Mouse (Mus musculus) neural tube, embryonic 15.5 days (tissue): ENCODE results near the gene BC048403. TPM values are rescaled to one million over a fixed set of nuclear protein-coding genes. Genes with fewer than 3 reads are reported as not detected.
A peak's percentile ranks its signal among the peaks of the same experiment; 100 is the strongest.

Source experiments
- ATAC-seq: fragments of 200-750 bp; cut with Nextera tagmentation; 2 replicates; pipeline ENCODE4 v1.8.0; 2017; ENCODE audit warnings: mild to moderate bottlenecking, moderate TSS enrichment, moderate library complexity; ENCODE audit not compliant: low FRiP score
- H3K27ac ChIP-seq: fragments of 300-500 bp; sonication (generic); replicated peaks from 2 replicates; pipeline ENCODE4 v1.5.1; 2015; ENCODE audit warnings: mild to moderate bottlenecking, inconsistent platforms
- H3K27me3 ChIP-seq: fragments of 300-500 bp; sonication (generic); replicated peaks from 2 replicates; pipeline ENCODE4 v1.6.1; 2015; ENCODE audit warnings: inconsistent platforms
- H3K36me3 ChIP-seq: fragments of 300-500 bp; sonication (generic); 2 replicates; pipeline ENCODE4 v1.6.1; 2015; ENCODE audit warnings: inconsistent platforms
- H3K4me1 ChIP-seq: fragments of 300-500 bp; sonication (generic); 2 replicates; pipeline ENCODE4 v1.6.1; 2015; ENCODE audit warnings: inconsistent platforms
- H3K4me2 ChIP-seq: fragments of 300-500 bp; sonication (generic); 2 replicates; pipeline ENCODE4 v1.6.1; 2015; ENCODE audit warnings: inconsistent platforms, mild to moderate bottlenecking, moderate library complexity
- H3K4me3 ChIP-seq: fragments of 300-500 bp; sonication (generic); replicated peaks from 2 replicates; pipeline ENCODE4 v1.5.1; 2015; ENCODE audit warnings: mild to moderate bottlenecking, inconsistent platforms
- H3K9ac ChIP-seq: fragments of 300-500 bp; sonication (generic); replicated peaks from 2 replicates; pipeline ENCODE4 v1.6.1; 2015; ENCODE audit warnings: mild to moderate bottlenecking, inconsistent platforms
- H3K9me3 ChIP-seq: fragments of 300-500 bp; sonication (generic); replicated peaks from 2 replicates; pipeline ENCODE4 v1.6.1; 2016; ENCODE audit warnings: inconsistent platforms
- WGBS: fragments of 180-500 bp; shearing (Covaris S2); methylation state at CpG from one replicate; pipeline ENCODE4 v1.1.7; 2015; ENCODE audit warnings: mixed read lengths; 5-methylcytosine and 5-hydroxymethylcytosine counted together
- polyA plus RNA-seq: library from polyadenylated mRNA; unstranded; fragments of >200 nt; fragmentation: Nextera tagmentation; extraction: Ambion mirVana; gene quantifications from 2 replicates; pipeline ENCODE4 v1.2.1, GENCODE M21; 2015

BC048403 gene
- polyA plus RNA-seq, 1 experiment from 2014 or later, result 2.8 TPM

DNA sequence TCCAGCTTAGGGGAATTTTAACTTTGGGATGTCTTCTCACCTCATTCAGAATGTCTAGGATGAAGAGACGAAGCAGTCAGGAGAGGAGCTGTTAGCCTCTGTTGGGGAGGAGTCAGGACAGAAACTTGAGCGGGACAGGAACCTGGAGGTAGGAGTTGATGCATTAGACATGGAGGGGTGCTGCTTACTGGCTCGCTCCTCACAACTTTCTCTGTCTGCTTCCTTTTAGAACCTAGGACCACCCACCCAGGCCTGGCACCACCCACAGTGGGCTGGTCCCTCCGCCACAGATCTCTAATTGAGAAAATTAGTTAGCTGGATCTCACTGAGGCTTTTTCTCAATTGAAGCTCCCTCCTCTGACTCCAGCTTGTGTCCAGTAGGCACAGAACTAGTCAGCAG is 13.2 kb upstream of the BC048403 start:
- H3K27ac ChIP-seq, result no peak overlapping the region
- 76% methylated on average over 4 of the region's 4 CpGs for WGBS
- H3K9ac ChIP-seq, result no peak overlapping the region
- H3K27me3 ChIP-seq, result no peaks in the 10 kb centered on the region
- no peaks in the 10 kb centered on the region for H3K36me3 ChIP-seq
- no peaks in the 10 kb centered on the region for H3K4me1 ChIP-seq
- H3K4me3 ChIP-seq, result no peak overlapping the region
- H3K9me3 ChIP-seq, result no peaks in the 10 kb centered on the region
- ATAC-seq, result no peak
- no peak overlapping the region for H3K4me2 ChIP-seq

DNA sequence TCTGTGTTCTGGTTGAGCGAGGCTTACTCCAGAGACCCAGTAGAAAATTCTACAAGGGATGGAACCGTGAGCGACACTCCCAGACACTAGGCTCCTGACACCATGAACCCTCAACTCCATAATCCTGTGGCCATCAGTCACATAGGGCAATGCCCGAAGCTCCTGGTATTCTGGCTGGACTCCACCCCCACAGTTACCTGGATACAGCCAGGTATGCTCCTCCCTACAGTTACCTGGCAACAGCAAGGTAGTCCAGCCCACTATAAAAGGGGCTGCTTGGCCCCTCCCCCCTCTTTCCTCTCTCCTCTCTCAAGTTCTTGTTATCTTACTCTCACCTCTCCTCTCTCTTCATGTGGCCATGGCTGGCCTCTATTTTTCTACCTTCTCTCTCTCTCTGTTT is 12.6 kb upstream of the BC048403 start:
- ATAC-seq, result no peak
- no peaks in the 10 kb centered on the region for H3K9me3 ChIP-seq
- no peaks in the 10 kb centered on the region for H3K36me3 ChIP-seq
- no peak overlapping the region for H3K4me3 ChIP-seq
- H3K27ac ChIP-seq, result no peak overlapping the region
- H3K9ac ChIP-seq, result no peak overlapping the region
- H3K27me3 ChIP-seq, result no peaks in the 10 kb centered on the region
- 88% methylated on average over 4 of the region's 4 CpGs for WGBS
- H3K4me1 ChIP-seq, result 0 out of 2 replicates have a peak, but pooled peaks cover under 1% of the 10 kb centered on the region
- no peak overlapping the region for H3K4me2 ChIP-seq

DNA sequence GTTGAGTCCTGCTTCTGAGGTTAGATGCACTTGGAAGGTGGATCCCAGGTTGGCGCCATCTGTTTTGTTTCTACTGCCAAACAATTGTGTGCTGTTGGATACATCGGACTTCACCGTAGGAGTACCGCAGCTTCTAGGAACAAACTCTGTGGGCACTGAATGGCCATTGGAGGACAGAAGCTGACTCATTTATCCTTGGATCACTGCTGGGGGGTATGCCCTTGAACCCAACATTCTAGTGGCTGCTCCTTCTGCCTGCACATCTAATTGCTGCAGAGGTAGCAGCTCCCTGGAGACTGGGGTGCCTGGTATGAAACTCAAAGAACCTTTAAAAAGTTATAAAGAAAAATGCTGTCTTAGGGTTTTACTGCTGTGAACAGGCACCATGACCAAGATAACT is 11.5 kb upstream of the BC048403 start:
- ATAC-seq, result no peak
- Histone ChIP-seq H3K27me3 (no peaks in the 10 kb centered on the region), H3K36me3 (no peaks in the 10 kb centered on the region), H3K4me2 (no peak overlapping the region), H3K27ac (no peak overlapping the region), H3K9ac (no peak overlapping the region), H3K9me3 (no peaks in the 10 kb centered on the region), H3K4me1 (peaks cover 5% of the 10 kb centered on the region; the same call in 1 of the 2 replicates), H3K4me3 (no peak overlapping the region)
- 97% methylated on average over 4 of the region's 4 CpGs for WGBS

DNA sequence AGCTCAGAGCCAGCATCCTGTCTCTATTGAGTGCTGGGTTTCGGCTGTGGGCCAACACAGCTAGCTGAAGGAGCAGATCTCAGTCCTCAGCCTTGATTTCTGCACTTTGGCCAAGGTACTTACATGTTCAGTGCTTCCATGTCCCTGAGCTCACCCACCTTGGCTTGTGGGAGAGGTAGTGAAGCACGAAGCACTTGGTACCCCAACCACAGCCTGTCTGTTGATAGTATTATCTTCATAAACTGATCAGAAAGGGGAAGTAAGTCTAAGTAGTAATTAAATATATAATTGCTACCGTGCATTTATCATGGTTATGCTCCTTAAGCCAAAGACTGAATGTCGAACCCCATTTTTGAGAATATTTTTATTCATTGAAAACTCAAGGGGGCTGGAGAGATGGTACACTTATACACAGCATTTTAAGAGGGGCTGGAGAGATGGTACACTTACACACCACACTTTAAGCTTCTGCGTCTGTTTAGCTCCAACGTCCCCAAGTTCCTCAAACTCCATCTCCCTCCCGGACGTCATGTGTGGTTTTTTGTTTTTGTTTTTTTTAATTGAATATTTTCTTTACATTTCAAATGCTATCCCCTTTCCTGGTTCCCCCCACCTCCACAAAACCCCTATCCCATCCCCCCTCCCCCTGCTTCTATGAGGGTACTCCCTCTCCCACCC is 8.6 kb upstream of the BC048403 start:
- Histone ChIP-seq H3K36me3 (no peaks in the 10 kb centered on the region), H3K4me2 (no peak overlapping the region), H3K9ac (no peak overlapping the region), H3K4me3 (no peak overlapping the region), H3K9me3 (no peaks in the 10 kb centered on the region), H3K27me3 (no peaks in the 10 kb centered on the region), H3K27ac (no peak overlapping the region), H3K4me1 (peaks cover 5% of the 10 kb centered on the region; the same call in 1 of the 2 replicates)
- 95% methylated on average over 8 of the region's 8 CpGs for WGBS
- ATAC-seq, result no peak

DNA sequence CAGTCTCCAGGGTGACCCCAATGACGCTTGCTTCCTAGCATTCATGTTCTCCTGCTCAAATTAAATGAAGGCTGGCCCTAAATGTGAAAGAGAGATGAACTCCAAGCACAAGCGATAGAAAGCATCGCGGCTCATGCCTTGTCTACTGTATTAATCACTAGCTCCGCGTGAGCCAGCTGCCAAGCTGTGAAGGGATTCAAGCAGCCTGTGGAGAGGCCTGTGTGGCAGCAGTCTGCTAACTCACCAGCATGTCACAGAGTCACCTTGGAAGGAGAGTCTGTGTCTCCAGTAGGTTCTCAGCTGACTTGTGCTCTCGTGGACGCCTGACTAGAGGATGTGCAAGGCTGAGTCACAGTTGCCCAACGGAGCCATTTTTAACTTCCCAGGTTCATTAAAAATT is 7.2 kb upstream of the BC048403 start:
- 50% methylated on average over 9 of the region's 9 CpGs for WGBS
- Histone ChIP-seq H3K27ac (no peak overlapping the region), H3K4me2 (no peak overlapping the region), H3K4me3 (no peak overlapping the region), H3K9ac (no peak overlapping the region), H3K27me3 (no peaks in the 10 kb centered on the region), H3K4me1 (peaks cover 5% of the 10 kb centered on the region; the same call in 1 of the 2 replicates), H3K36me3 (no peaks in the 10 kb centered on the region), H3K9me3 (no peaks in the 10 kb centered on the region)
- peak; percentile 50; the same call in 1 of the 2 replicates for ATAC-seq

DNA sequence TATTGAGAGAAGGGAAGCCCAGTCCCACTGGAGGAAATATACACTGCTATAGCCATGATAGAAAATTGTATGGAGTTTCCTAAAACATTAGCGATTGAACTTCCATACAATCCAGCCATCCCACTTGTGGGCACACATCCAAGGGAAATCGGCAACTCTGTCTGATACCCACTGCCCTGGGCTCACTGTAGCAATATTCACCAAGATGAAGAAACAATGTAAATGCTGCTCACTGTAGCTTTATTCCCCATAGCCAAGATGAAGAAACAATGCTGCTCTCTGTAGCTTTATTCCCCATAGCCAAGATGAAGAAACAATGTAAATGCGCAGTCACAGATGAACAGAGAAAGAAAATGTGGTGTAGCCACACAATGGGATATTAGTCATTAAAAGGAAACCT is 2.5 kb upstream of the BC048403 start:
- Histone ChIP-seq H3K9me3 (no peaks in the 10 kb centered on the region), H3K4me3 (no peak overlapping the region), H3K4me1 (peaks cover 16% of the 10 kb centered on the region), H3K9ac (no peak overlapping the region), H3K27ac (no peak overlapping the region), H3K4me2 (no peak overlapping the region), H3K27me3 (no peaks in the 10 kb centered on the region), H3K36me3 (no peaks in the 10 kb centered on the region)
- ATAC-seq, result no peak
- WGBS, result 89% methylated on average over 3 of the region's 3 CpGs

DNA sequence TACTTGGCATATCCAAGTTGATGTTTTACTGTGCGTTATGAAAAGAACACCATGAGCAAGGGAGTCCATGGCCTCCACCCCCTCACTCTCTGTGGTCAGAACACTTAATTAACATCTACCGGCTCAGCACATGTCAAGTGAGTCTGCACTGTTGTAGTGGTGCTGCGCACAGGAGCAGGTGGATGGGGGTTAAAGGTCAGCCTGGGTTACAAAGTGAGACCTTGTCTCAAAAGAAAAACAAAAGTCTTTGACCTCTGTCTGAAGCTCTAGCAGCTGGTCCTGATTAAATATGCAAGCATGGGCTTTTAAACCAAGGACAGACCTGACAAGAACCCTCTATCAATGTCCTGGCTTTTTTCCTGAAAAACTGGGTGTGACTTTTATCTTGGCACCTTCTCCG is 2.6 kb downstream of the BC048403 start:
- WGBS, result 39% methylated on average over 4 of the region's 4 CpGs
- Histone ChIP-seq H3K9me3 (no peaks in the 10 kb centered on the region), H3K27me3 (no peaks in the 10 kb centered on the region), H3K9ac (no peak overlapping the region), H3K4me2 (no peak overlapping the region), H3K4me1 (peaks cover 12% of the 10 kb centered on the region), H3K36me3 (peaks cover 20% of the 10 kb centered on the region), H3K27ac (no peak overlapping the region), H3K4me3 (no peak overlapping the region)
- ATAC-seq, result no peak

DNA sequence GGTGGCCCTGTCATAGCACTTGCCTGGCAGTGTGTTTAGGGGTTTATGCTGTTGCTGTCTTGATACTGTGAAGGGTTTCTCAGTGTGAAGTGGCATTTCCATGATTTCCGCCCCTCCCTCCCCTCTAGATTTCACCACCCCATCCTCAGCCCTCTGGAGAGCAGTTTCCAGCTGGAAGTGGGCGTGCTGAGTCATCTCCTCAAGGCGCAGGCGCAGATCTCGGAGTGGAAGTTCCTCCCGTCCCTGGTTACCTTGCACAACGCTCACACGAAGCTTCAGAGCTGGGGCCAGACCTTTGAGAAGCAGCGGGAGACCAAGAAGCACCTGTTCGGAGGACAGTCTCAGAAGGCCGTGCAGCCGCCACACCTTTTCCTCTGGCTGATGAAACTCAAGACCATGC is 10.4 kb downstream of the BC048403 start:
- peaks cover 46% of the 10 kb centered on the region for H3K36me3 ChIP-seq
- H3K27me3 ChIP-seq, result no peaks in the 10 kb centered on the region
- no peak for ATAC-seq
- H3K9me3 ChIP-seq, result no peaks in the 10 kb centered on the region
- WGBS, result 95% methylated on average over 12 of the region's 12 CpGs
- H3K9ac ChIP-seq, result no peak overlapping the region
- H3K4me3 ChIP-seq, result no peak overlapping the region
- H3K27ac ChIP-seq, result no peak overlapping the region
- H3K4me1 ChIP-seq, result no peaks in the 10 kb centered on the region
- H3K4me2 ChIP-seq, result no peak overlapping the region

DNA sequence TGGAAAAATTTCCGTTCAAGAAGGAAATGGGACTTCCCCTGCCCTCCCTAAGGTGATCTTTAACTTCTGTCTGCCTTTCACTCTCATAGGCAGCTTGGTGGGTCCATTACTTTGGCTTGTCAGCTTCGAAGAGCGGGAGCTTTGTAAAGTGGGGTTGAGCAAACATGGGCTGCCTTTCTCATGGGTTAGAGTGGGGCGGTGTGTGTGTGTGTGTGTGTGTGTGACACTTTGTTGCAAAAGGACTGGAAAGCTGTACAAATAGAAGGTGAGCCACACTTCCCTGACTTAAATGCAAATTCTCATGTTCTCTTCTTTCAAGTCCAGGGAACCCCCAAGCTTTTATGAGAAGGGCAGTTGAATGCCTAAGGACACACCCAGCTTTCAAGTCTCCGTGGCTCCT is 14.5 kb downstream of the BC048403 start:
- Histone ChIP-seq H3K4me1 (no peaks in the 10 kb centered on the region), H3K27me3 (no peaks in the 10 kb centered on the region), H3K9me3 (no peaks in the 10 kb centered on the region), H3K36me3 (peaks cover 14% of the 10 kb centered on the region), H3K4me2 (no peak overlapping the region), H3K9ac (no peak overlapping the region), H3K4me3 (no peak overlapping the region), H3K27ac (no peak overlapping the region)
- ATAC-seq, result no peak
- WGBS, result 78% methylated on average over 5 of the region's 5 CpGs

DNA sequence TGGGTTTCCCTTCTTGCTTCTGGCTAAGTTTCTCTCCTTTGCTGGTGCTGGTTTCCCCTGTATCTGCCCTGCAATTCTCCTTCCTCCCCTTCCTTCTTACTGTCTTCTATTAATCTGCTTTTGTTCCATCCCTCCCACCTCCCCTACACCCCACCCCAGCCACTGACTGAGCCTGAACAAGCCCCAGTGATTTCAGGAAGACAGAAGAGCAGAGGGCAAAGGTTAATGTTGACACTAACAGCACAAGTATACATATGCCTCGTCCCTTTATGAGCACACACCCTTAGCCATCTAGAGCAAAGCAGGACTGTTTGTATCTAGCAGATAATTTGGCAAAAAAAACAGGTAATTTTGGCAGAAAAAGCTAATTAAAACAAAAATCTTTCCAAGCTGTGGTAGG is 16.1 kb downstream of the BC048403 start:
- no peak overlapping the region for H3K9ac ChIP-seq
- no peaks in the 10 kb centered on the region for H3K4me1 ChIP-seq
- H3K27ac ChIP-seq, result no peak overlapping the region
- no peak overlapping the region for H3K4me3 ChIP-seq
- no peaks in the 10 kb centered on the region for H3K9me3 ChIP-seq
- no peaks in the 10 kb centered on the region for H3K27me3 ChIP-seq
- H3K36me3 ChIP-seq, result peaks cover 7% of the 10 kb centered on the region
- WGBS, result 37% methylated on average over 1 of the region's 1 CpGs
- H3K4me2 ChIP-seq, result no peak overlapping the region
- ATAC-seq, result no peak

DNA sequence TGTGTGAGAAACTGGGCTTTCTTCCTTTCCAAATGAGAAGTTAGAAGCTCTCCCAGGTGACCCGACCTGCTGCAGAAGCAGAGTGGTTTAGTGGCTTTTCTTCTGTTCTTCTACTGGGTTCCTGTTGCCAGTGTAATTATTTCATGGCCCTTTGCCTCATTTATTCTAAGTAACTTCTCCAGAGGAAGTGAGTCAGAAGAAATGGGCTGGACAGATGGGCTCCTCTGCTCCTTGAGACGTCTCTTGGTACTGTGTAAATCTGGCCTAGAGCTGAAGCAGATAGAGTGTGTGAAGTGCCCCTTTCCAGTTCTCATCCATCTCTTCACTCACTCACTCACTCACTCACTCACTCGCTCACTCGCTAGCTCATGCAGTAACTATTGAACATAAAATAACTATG is 16.9 kb downstream of the BC048403 start:
- Histone ChIP-seq H3K4me2 (no peak overlapping the region), H3K9ac (no peak overlapping the region), H3K9me3 (no peaks in the 10 kb centered on the region), H3K36me3 (peaks cover 5% of the 10 kb centered on the region; the same call in 1 of the 2 replicates), H3K4me3 (no peak overlapping the region), H3K27me3 (no peaks in the 10 kb centered on the region), H3K27ac (no peak overlapping the region), H3K4me1 (no peaks in the 10 kb centered on the region)
- 81% methylated on average over 4 of the region's 4 CpGs for WGBS
- no peak for ATAC-seq

DNA sequence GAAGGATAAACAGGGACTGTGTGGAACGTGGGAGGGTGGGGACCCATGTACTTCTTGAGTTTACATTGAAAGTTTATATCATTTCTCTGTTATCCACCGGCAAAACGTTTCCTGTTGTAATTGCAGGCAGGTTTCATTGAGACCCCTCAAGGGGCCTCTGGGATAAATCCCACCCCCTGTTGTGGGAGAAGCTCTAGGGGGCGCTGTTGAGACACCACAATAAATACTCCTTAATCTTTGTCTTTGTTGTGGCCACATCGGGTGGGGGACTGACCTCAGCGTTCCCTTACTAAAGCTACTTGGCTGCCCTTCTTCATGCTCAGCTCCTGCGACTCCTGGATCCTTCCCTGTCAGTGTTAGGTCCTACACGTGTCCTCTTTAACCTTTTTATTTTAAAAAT is 19.4 kb downstream of the BC048403 start:
- Histone ChIP-seq H3K36me3 (no peaks in the 10 kb centered on the region), H3K4me2 (no peak overlapping the region), H3K27ac (no peak overlapping the region), H3K9me3 (no peaks in the 10 kb centered on the region), H3K4me1 (no peaks in the 10 kb centered on the region), H3K9ac (no peak overlapping the region), H3K4me3 (no peak overlapping the region), H3K27me3 (no peaks in the 10 kb centered on the region)
- 60% methylated on average over 8 of the region's 8 CpGs for WGBS
- no peak for ATAC-seq
